Mouse (Mus musculus) limb, embryonic 15.5 days (tissue): Measurements from ENCODE around the gene Cand1. TPM values are rescaled to one million over a fixed set of nuclear protein-coding genes. Genes with fewer than 3 reads are reported as not detected.
A peak's percentile ranks its signal among the peaks of the same experiment; 100 is the strongest.

Experiments
- ATAC-seq: fragments of 200-750 bp; cut with Nextera tagmentation; 2 replicates; pipeline ENCODE4 v1.8.0; 2017; ENCODE audit warnings: low read depth, moderate TSS enrichment; ENCODE audit not compliant: insufficient number of reproducible peaks, low FRiP score, low TSS enrichment
- H3K27ac ChIP-seq: fragments of 300-500 bp; sonication (generic); 2 replicates; pipeline ENCODE4 v1.5.1; 2015; ENCODE audit warnings: moderate library complexity, mild to moderate bottlenecking, inconsistent platforms
- H3K27me3 ChIP-seq: fragments of 300-500 bp; sonication (generic); 2 replicates; pipeline ENCODE4 v1.6.1; 2015; ENCODE audit warnings: inconsistent platforms
- H3K36me3 ChIP-seq: fragments of 300-500 bp; sonication (generic); 2 replicates; pipeline ENCODE4 v1.6.1; 2015; ENCODE audit warnings: inconsistent platforms
- H3K4me1 ChIP-seq: fragments of 300-500 bp; sonication (generic); 2 replicates; pipeline ENCODE4 v1.6.1; 2015; ENCODE audit warnings: inconsistent platforms
- H3K4me2 ChIP-seq: fragments of 300-500 bp; sonication (generic); 2 replicates; pipeline ENCODE4 v1.6.1; 2015; ENCODE audit warnings: mild to moderate bottlenecking, inconsistent platforms
- H3K4me3 ChIP-seq: fragments of 300-500 bp; sonication (generic); 2 replicates; pipeline ENCODE4 v1.5.1; 2015; ENCODE audit warnings: mild to moderate bottlenecking, inconsistent platforms
- H3K9ac ChIP-seq: fragments of 300-500 bp; sonication (generic); 2 replicates; pipeline ENCODE4 v1.6.1; 2015; ENCODE audit warnings: inconsistent platforms
- H3K9me3 ChIP-seq: fragments of 300-500 bp; sonication (generic); 2 replicates; pipeline ENCODE4 v1.6.1; 2016; ENCODE audit warnings: inconsistent platforms
- WGBS: fragments of 180-500 bp; shearing (Covaris S2); methylation state at CpG from one replicate; pipeline ENCODE4 v1.1.7; 2015; 5-methylcytosine and 5-hydroxymethylcytosine counted together
- polyA plus RNA-seq: library from polyadenylated mRNA; unstranded; fragments of >200 nt; fragmentation: Nextera tagmentation; extraction: Ambion mirVana; gene quantifications from 2 replicates; pipeline ENCODE4 v1.2.1, GENCODE M21; 2015

Cand1 gene
- 45.3 and 49.8 TPM in 2 replicates for polyA plus RNA-seq

- Histone ChIP-seq H3K9me3 (no peaks in the 10 kb centered on the region), H3K4me1 (peaks cover 10% of the 10 kb centered on the region)
- under 1% methylated on average over 64 of the region's 67 CpGs for WGBS
Observed at GRCm38 (mm10) chr10:119239969-119240721, at the start of gene Cand1. Gene Cand1, minus strand, starts transcription at chr10:119240055.

GRCm38 (mm10) chr10:119278871-119279270 is 39.0 kb upstream of the Cand1 start:
- Histone ChIP-seq H3K27ac (no peak overlapping the region), H3K9ac (no peak overlapping the region), H3K36me3 (no peaks in the 10 kb centered on the region), H3K27me3 (no peaks in the 10 kb centered on the region), H3K9me3 (no peaks in the 10 kb centered on the region), H3K4me3 (no peak overlapping the region), H3K4me2 (no peak overlapping the region), H3K4me1 (no peaks in the 10 kb centered on the region)
- WGBS, result 87% methylated on average over 10 of the region's 10 CpGs
- ATAC-seq, result no peak

More at GRCm38 (mm10) chr10:119239969-119240721, at the start of gene Cand1:
- Histone ChIP-seq H3K27me3 (no peaks in the 10 kb centered on the region), H3K27ac (peak within 1 kb of the TSS; percentile 99), H3K4me3 (peak within 1 kb of the TSS; percentile 83), H3K36me3 (peaks cover 9% of the 10 kb centered on the region; the same call in 1 of the 2 replicates), H3K4me2 (peak within 1 kb of the TSS; percentile 58), H3K9ac (peak within 1 kb of the TSS; percentile 99)
- ATAC-seq, result peak; percentile 99

GRCm38 (mm10) chr10:119274333-119274732 is 34.5 kb upstream of the Cand1 start:
- WGBS, result 76% methylated on average over 6 of the region's 6 CpGs

GRCm38 (mm10) chr10:119272536-119272935 is 32.7 kb upstream of the Cand1 start:
- 78% methylated on average over 10 of the region's 10 CpGs for WGBS
- H3K4me2 ChIP-seq, result no peak overlapping the region
- H3K27me3 ChIP-seq, result no peaks in the 10 kb centered on the region
- no peak overlapping the region for H3K4me3 ChIP-seq
- H3K9me3 ChIP-seq, result no peaks in the 10 kb centered on the region
- no peak for ATAC-seq
- no peaks in the 10 kb centered on the region for H3K36me3 ChIP-seq
- H3K27ac ChIP-seq, result no peak overlapping the region
- no peak overlapping the region for H3K9ac ChIP-seq
- H3K4me1 ChIP-seq, result no peaks in the 10 kb centered on the region

More at GRCm38 (mm10) chr10:119274333-119274732, 34.5 kb upstream of the Cand1 start:
- Histone ChIP-seq H3K27ac (no peak overlapping the region), H3K4me3 (no peak overlapping the region), H3K27me3 (no peaks in the 10 kb centered on the region), H3K36me3 (no peaks in the 10 kb centered on the region), H3K4me1 (no peaks in the 10 kb centered on the region), H3K4me2 (no peak overlapping the region), H3K9me3 (no peaks in the 10 kb centered on the region), H3K9ac (no peak overlapping the region)
- ATAC-seq, result no peak

GRCm38 (mm10) chr10:119272005-119272404 is 32.1 kb upstream of the Cand1 start:
- H3K36me3 ChIP-seq, result no peaks in the 10 kb centered on the region
- no peaks in the 10 kb centered on the region for H3K9me3 ChIP-seq
- H3K27me3 ChIP-seq, result no peaks in the 10 kb centered on the region
- no peak overlapping the region for H3K4me2 ChIP-seq
- no peak overlapping the region for H3K9ac ChIP-seq
- WGBS, result 91% methylated on average over 10 of the region's 10 CpGs
- no peaks in the 10 kb centered on the region for H3K4me1 ChIP-seq
- H3K27ac ChIP-seq, result no peak overlapping the region
- H3K4me3 ChIP-seq, result no peak overlapping the region
- ATAC-seq, result no peak

- H3K9me3 ChIP-seq, result no peaks in the 10 kb centered on the region
- no peaks in the 10 kb centered on the region for H3K36me3 ChIP-seq
- no peaks in the 10 kb centered on the region for H3K4me1 ChIP-seq
- no peaks in the 10 kb centered on the region for H3K27me3 ChIP-seq
- no peak overlapping the region for H3K4me3 ChIP-seq
- H3K4me2 ChIP-seq, result no peak overlapping the region
- no peak overlapping the region for H3K9ac ChIP-seq
- H3K27ac ChIP-seq, result no peak overlapping the region
- 87% methylated on average over 10 of the region's 10 CpGs for WGBS
- ATAC-seq, result no peak
Observed at GRCm38 (mm10) chr10:119271101-119271500, 31.2 kb upstream of the Cand1 start.

GRCm38 (mm10) chr10:119270384-119270985 is 30.6 kb upstream of the Cand1 start:
- Histone ChIP-seq H3K9me3 (no peaks in the 10 kb centered on the region), H3K4me2 (no peak overlapping the region), H3K4me1 (no peaks in the 10 kb centered on the region), H3K4me3 (no peak overlapping the region), H3K36me3 (no peaks in the 10 kb centered on the region), H3K27ac (no peak overlapping the region), H3K9ac (no peak overlapping the region), H3K27me3 (no peaks in the 10 kb centered on the region)
- 74% methylated on average over 12 of the region's 12 CpGs for WGBS
- ATAC-seq, result no peak

GRCm38 (mm10) chr10:119264761-119265160 is 24.9 kb upstream of the Cand1 start:
- H3K4me3 ChIP-seq, result no peak overlapping the region
- no peaks in the 10 kb centered on the region for H3K36me3 ChIP-seq
- H3K9ac ChIP-seq, result no peak overlapping the region
- H3K9me3 ChIP-seq, result no peaks in the 10 kb centered on the region
- no peak for ATAC-seq
- 72% methylated on average over 7 of the region's 7 CpGs for WGBS
- no peak overlapping the region for H3K4me2 ChIP-seq
- no peaks in the 10 kb centered on the region for H3K27me3 ChIP-seq
- no peaks in the 10 kb centered on the region for H3K4me1 ChIP-seq
- no peak overlapping the region for H3K27ac ChIP-seq

GRCm38 (mm10) chr10:119262821-119263220 is 23.0 kb upstream of the Cand1 start:
- Histone ChIP-seq H3K9ac (no peak overlapping the region), H3K9me3 (no peaks in the 10 kb centered on the region), H3K4me3 (no peak overlapping the region), H3K4me2 (no peak overlapping the region), H3K36me3 (no peaks in the 10 kb centered on the region), H3K27ac (no peak overlapping the region), H3K27me3 (no peaks in the 10 kb centered on the region), H3K4me1 (no peaks in the 10 kb centered on the region)
- ATAC-seq, result no peak
- WGBS, result 87% methylated on average over 5 of the region's 5 CpGs

- no peak overlapping the region for H3K9ac ChIP-seq
- no peaks in the 10 kb centered on the region for H3K27me3 ChIP-seq
- H3K9me3 ChIP-seq, result no peaks in the 10 kb centered on the region
- 75% methylated on average over 4 of the region's 4 CpGs for WGBS
- H3K4me1 ChIP-seq, result no peaks in the 10 kb centered on the region
- no peak for ATAC-seq
- H3K4me2 ChIP-seq, result no peak overlapping the region
- no peak overlapping the region for H3K27ac ChIP-seq
- no peaks in the 10 kb centered on the region for H3K36me3 ChIP-seq
- no peak overlapping the region for H3K4me3 ChIP-seq
Observed at GRCm38 (mm10) chr10:119257876-119258275, 18.0 kb upstream of the Cand1 start.

- WGBS, result 85% methylated on average over 14 of the region's 14 CpGs
- H3K4me2 ChIP-seq, result no peak overlapping the region
- no peaks in the 10 kb centered on the region for H3K27me3 ChIP-seq
- H3K27ac ChIP-seq, result no peak overlapping the region
- H3K4me1 ChIP-seq, result peaks cover 2% of the 10 kb centered on the region; the same call in 1 of the 2 replicates
- no peak overlapping the region for H3K4me3 ChIP-seq
- no peak for ATAC-seq
- H3K36me3 ChIP-seq, result no peaks in the 10 kb centered on the region
- no peaks in the 10 kb centered on the region for H3K9me3 ChIP-seq
- no peak overlapping the region for H3K9ac ChIP-seq
Observed at GRCm38 (mm10) chr10:119244146-119244545, 4.3 kb upstream of the Cand1 start.

GRCm38 (mm10) chr10:119240722-119241089 is 851 bp upstream of the Cand1 start:
- Histone ChIP-seq H3K27me3 (no peaks in the 10 kb centered on the region), H3K4me1 (peaks cover 10% of the 10 kb centered on the region), H3K9ac (peak overlapping the region; percentile 39), H3K36me3 (peaks cover 3% of the 10 kb centered on the region; the same call in 1 of the 2 replicates), H3K4me3 (peak overlapping the region; percentile 83), H3K27ac (peak overlapping the region; percentile 99), H3K9me3 (no peaks in the 10 kb centered on the region), H3K4me2 (peak overlapping the region; percentile 58)
- ATAC-seq, result no peak
- WGBS, result 4% methylated on average over 9 of the region's 9 CpGs
